Mouse (Mus musculus): Measurements from ENCODE around the gene Sgms2. TPM values are rescaled to one million over a fixed set of nuclear protein-coding genes. Genes with fewer than 3 reads are reported as not detected.

Sgms2 gene
- total and polyA plus RNA-seq, 3 experiments = 0.92 to 2.5 (median 1.4) TPM

- TF ChIP-seq CTCF (IDR thresholded peaks at IDR 0.05) (no peak), POLR2A (IDR thresholded peaks at IDR 0.05; ENCODE audit: insufficient read depth, low read depth, low read length) (no peak), EP300 (IDR thresholded peaks at IDR 0.05; ENCODE audit: insufficient read depth, low read depth, low read length) (no peak)
Observed at GRCm38 (mm10) chr3:131299078-131299477, 192.1 kb downstream of the Sgms2 start.

DNA sequence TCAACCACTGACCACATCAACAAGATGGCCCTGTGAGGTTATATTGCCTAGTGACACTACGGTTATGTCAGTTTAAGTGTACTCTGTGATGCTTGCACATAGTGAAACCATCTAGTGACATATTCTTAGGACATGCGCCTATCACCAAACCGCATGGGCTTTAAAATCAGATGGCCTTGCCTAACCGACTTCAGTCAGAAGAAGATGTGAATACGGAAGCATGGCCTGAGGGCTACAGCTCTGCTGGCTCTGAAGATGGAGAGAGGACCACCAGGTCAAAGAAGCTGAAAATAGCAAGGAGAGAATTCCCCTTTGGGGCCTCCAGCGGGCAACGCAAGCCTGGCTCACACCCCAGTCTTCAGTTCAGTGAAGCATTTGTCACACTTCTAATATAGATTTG lies 194.3 kb downstream of the Sgms2 start:
- H3K4me3 ChIP-seq = no peak overlapping the region
- no peak for DNase-seq
- H3K9ac ChIP-seq (ENCODE audit: low read depth, low read length) = no peak overlapping the region
- no peaks in the 10 kb centered on the region for H3K4me1 ChIP-seq (ENCODE audit: control insufficient read depth, insufficient read depth, low read length)
- H3K27ac ChIP-seq = no peak overlapping the region
- no peak for TF ChIP-seq POLR2A (IDR thresholded peaks at IDR 0.05; ENCODE audit: insufficient read depth, low read depth, low read length)
- H3K36me3 ChIP-seq (ENCODE audit: control insufficient read depth, insufficient read depth, low read length) = no peaks in the 10 kb centered on the region; the same call in 1 of the 2 replicates
- 77% methylated on average over 7 of the region's 7 CpGs for WGBS
- intact Hi-C loops (cut with DNase I) = no loop called here
- H3K27me3 ChIP-seq (ENCODE audit: control insufficient read depth, insufficient read depth, low read length) = no peaks in the 10 kb centered on the region
- H3K79me2 ChIP-seq (replicated peaks; ENCODE audit: control insufficient read depth, insufficient read depth, low read length) = no peaks in the 10 kb centered on the region

More at GRCm38 (mm10) chr3:131299078-131299477, 192.1 kb downstream of the Sgms2 start:
- 63% methylated on average over 9 of the region's 9 CpGs for WGBS
- Histone ChIP-seq H3K4me3 (no peak overlapping the region), H3K4me1 (ENCODE audit: control insufficient read depth, insufficient read depth, low read length) (no peaks in the 10 kb centered on the region), H3K79me2 (replicated peaks; ENCODE audit: control insufficient read depth, insufficient read depth, low read length) (no peaks in the 10 kb centered on the region), H3K27me3 (ENCODE audit: control insufficient read depth, insufficient read depth, low read length) (no peaks in the 10 kb centered on the region), H3K9ac (ENCODE audit: low read depth, low read length) (no peak overlapping the region), H3K36me3 (ENCODE audit: control insufficient read depth, insufficient read depth, low read length) (no peaks in the 10 kb centered on the region; the same call in 1 of the 2 replicates), H3K27ac (no peak overlapping the region)
- intact Hi-C loops (cut with DNase I) = no loop called here
- DNase-seq = no peak

DNA sequence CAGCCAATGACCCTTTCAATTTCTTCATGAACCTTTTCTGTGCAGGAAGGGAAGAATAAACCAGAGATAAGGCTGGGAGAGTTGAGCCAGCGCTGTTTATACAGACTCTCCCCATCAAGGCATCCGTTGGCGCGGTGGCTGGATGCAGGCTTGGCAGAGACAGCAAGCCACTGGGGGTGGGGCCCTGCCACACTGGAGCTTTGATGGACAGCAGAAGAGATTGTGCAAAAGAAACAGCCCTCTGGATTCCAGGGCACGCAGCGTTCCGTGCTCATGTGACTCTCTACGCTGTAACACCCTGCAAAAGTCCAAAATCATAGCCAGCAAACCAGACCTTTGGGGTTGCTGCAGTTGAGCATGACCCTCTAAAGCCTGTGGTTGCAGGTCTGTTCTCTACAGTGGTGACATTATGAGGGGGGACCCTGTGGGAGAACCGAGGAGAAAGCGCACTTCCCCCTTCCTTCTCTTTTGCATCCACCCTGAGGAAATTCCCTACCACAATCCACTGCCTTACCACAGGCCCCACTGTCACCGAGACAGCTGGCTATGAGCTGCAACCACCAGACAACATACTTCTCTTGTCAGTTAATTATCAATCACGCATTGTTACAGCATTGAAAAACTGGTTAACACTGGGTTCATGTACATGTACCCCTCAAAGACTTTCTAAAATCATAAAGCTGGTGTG lies 195.6 kb downstream of the Sgms2 start:
- no peak overlapping the region for H3K9ac ChIP-seq (ENCODE audit: low read depth, low read length)
- H3K4me1 ChIP-seq (ENCODE audit: control insufficient read depth, insufficient read depth, low read length) = no peaks in the 10 kb centered on the region
- no peak for TF ChIP-seq CTCF (IDR thresholded peaks at IDR 0.05)
- no peak for TF ChIP-seq POLR2A (IDR thresholded peaks at IDR 0.05; ENCODE audit: insufficient read depth, low read depth, low read length)
- TF ChIP-seq EP300 (IDR thresholded peaks at IDR 0.05; ENCODE audit: insufficient read depth, low read depth, low read length) = no peak
- H3K79me2 ChIP-seq (replicated peaks; ENCODE audit: control insufficient read depth, insufficient read depth, low read length) = no peaks in the 10 kb centered on the region
- intact Hi-C loops (cut with DNase I) = no loop called here
- H3K36me3 ChIP-seq (ENCODE audit: control insufficient read depth, insufficient read depth, low read length) = no peaks in the 10 kb centered on the region; the same call in 1 of the 2 replicates
- WGBS = 46% methylated on average over 12 of the region's 12 CpGs
- H3K4me3 ChIP-seq = no peak overlapping the region
- H3K27me3 ChIP-seq (ENCODE audit: control insufficient read depth, insufficient read depth, low read length) = no peaks in the 10 kb centered on the region
- H3K27ac ChIP-seq = no peak overlapping the region
- DNase-seq = peak; percentile 46 to 63

- WGBS = 44% methylated on average over 3 of the region's 3 CpGs
- H3K9ac ChIP-seq (ENCODE audit: low read depth, low read length) = no peak overlapping the region
- no peak overlapping the region for H3K4me3 ChIP-seq
- no peak for DNase-seq
- intact Hi-C loops (cut with DNase I) = no loop called here
- no peaks in the 10 kb centered on the region for H3K27me3 ChIP-seq (ENCODE audit: control insufficient read depth, insufficient read depth, low read length)
- H3K4me1 ChIP-seq (ENCODE audit: control insufficient read depth, insufficient read depth, low read length) = no peaks in the 10 kb centered on the region
- H3K79me2 ChIP-seq (replicated peaks; ENCODE audit: control insufficient read depth, insufficient read depth, low read length) = no peaks in the 10 kb centered on the region
- H3K36me3 ChIP-seq (ENCODE audit: control insufficient read depth, insufficient read depth, low read length) = no peaks in the 10 kb centered on the region; the same call in 1 of the 2 replicates
- 0 out of 2 replicates have a peak, but pooled peaks have one; percentile 17 for TF ChIP-seq CTCF (IDR thresholded peaks at IDR 0.05)
- no peak for TF ChIP-seq POLR2A (IDR thresholded peaks at IDR 0.05; ENCODE audit: insufficient read depth, low read depth, low read length)
- H3K27ac ChIP-seq = no peak overlapping the region
Observed at GRCm38 (mm10) chr3:131294503-131294902, 196.7 kb downstream of the Sgms2 start.

DNA sequence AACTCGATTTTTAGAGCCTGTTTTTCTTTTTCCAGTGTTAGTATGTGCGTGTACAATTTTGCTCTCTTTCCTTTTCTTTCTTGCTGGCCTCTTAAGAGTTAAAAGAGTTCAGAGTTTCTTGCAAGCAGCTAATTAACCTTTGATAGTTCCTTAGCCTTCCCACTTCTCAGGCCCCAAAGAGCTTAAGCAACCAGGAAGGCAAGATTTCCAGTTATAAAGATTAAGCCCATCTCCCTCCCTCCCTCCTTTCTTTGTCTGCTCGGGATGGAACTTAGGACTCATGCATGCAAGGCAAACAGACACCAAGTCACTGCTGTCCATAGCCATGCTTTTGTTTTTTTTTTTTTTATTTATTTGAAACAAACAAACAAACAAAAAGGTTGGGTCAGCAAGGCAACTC lies 198.3 kb downstream of the Sgms2 start:
- no peak for DNase-seq
- intact Hi-C loops (cut with DNase I) = no loop called here
- WGBS = 65% methylated on average over 3 of the region's 3 CpGs
- Histone ChIP-seq H3K4me1 (ENCODE audit: control insufficient read depth, insufficient read depth, low read length) (no peaks in the 10 kb centered on the region), H3K27me3 (ENCODE audit: control insufficient read depth, insufficient read depth, low read length) (no peaks in the 10 kb centered on the region), H3K36me3 (ENCODE audit: control insufficient read depth, insufficient read depth, low read length) (no peaks in the 10 kb centered on the region; the same call in 1 of the 2 replicates), H3K9ac (ENCODE audit: low read depth, low read length) (no peak overlapping the region), H3K27ac (no peak overlapping the region), H3K4me3 (no peak overlapping the region), H3K79me2 (replicated peaks; ENCODE audit: control insufficient read depth, insufficient read depth, low read length) (no peaks in the 10 kb centered on the region)
- TF ChIP-seq CTCF (IDR thresholded peaks at IDR 0.05) = no peak
- TF ChIP-seq EP300 (IDR thresholded peaks at IDR 0.05; ENCODE audit: insufficient read depth, low read depth, low read length) = no peak

GRCm38 (mm10) chr3:131292349-131292748 lies 198.9 kb downstream of the Sgms2 start:
- H3K9ac ChIP-seq (ENCODE audit: low read depth, low read length) = no peak overlapping the region

More at GRCm38 (mm10) chr3:131292349-131292748, 198.9 kb downstream of the Sgms2 start:
- TF ChIP-seq CTCF (IDR thresholded peaks at IDR 0.05) (no peak), POLR2A (IDR thresholded peaks at IDR 0.05; ENCODE audit: insufficient read depth, low read depth, low read length) (no peak), EP300 (IDR thresholded peaks at IDR 0.05; ENCODE audit: insufficient read depth, low read depth, low read length) (no peak)
- H3K27ac ChIP-seq = no peak overlapping the region
- no peaks in the 10 kb centered on the region; the same call in 1 of the 2 replicates for H3K36me3 ChIP-seq (ENCODE audit: control insufficient read depth, insufficient read depth, low read length)
- no peaks in the 10 kb centered on the region for H3K4me1 ChIP-seq (ENCODE audit: control insufficient read depth, insufficient read depth, low read length)
- WGBS = 81% methylated on average over 2 of the region's 2 CpGs
- intact Hi-C loops (cut with DNase I) = no loop called here
- H3K79me2 ChIP-seq (replicated peaks; ENCODE audit: control insufficient read depth, insufficient read depth, low read length) = no peaks in the 10 kb centered on the region
- H3K27me3 ChIP-seq (ENCODE audit: control insufficient read depth, insufficient read depth, low read length) = no peaks in the 10 kb centered on the region
- H3K4me3 ChIP-seq = no peak overlapping the region
- no peak for DNase-seq

Measured in heart, adult 2 months (tissue).